Mouse (Mus musculus): ENCODE measurements around the gene Ccl24. TPM values are rescaled to one million over a fixed set of nuclear protein-coding genes. Genes with fewer than 3 reads are reported as not detected.

The Ccl24 gene
- polyA plus RNA-seq, 1 experiment from 2014 or later, result 34.3 TPM

- Histone ChIP-seq H3K27ac (ENCODE audit: low read length) (no peak overlapping the region), H3K4me3 (ENCODE audit: low read length) (no peak overlapping the region), H3K9me3 (ENCODE audit: control insufficient read depth, low read length) (no peaks in the 10 kb centered on the region), H3K4me2 (ENCODE audit: low read depth, low read length) (no peak overlapping the region), H3K4me1 (ENCODE audit: control insufficient read depth, insufficient read depth, low read length) (no peaks in the 10 kb centered on the region), H3K27me3 (replicated peaks; ENCODE audit: control insufficient read depth, insufficient read depth, low read length) (no peaks in the 10 kb centered on the region), H3K36me3 (ENCODE audit: control insufficient read depth, insufficient read depth, low read length) (no peaks in the 10 kb centered on the region), H3K9ac (ENCODE audit: low read depth, low read length) (no peak overlapping the region)
- WGBS, result 76% methylated on average over 3 of the region's 3 CpGs
- ATAC-seq, result no peak
Observed at GRCm38 (mm10) chr5:135551591-135551990, 21.3 kb downstream of the Ccl24 start.

- 33% methylated on average over 3 of the region's 3 CpGs for WGBS
- Histone ChIP-seq H3K4me1 (ENCODE audit: control insufficient read depth, insufficient read depth, low read length) (no peaks in the 10 kb centered on the region), H3K27me3 (replicated peaks; ENCODE audit: control insufficient read depth, insufficient read depth, low read length) (no peaks in the 10 kb centered on the region), H3K9me3 (ENCODE audit: control insufficient read depth, low read length) (no peaks in the 10 kb centered on the region), H3K4me2 (ENCODE audit: low read depth, low read length) (no peak overlapping the region), H3K9ac (ENCODE audit: low read depth, low read length) (no peak overlapping the region), H3K4me3 (ENCODE audit: low read length) (no peak overlapping the region), H3K27ac (ENCODE audit: low read length) (no peak overlapping the region), H3K36me3 (ENCODE audit: control insufficient read depth, insufficient read depth, low read length) (no peaks in the 10 kb centered on the region)
- no peak for ATAC-seq
Observed at GRCm38 (mm10) chr5:135550910-135551309, 21.9 kb downstream of the Ccl24 start.

- Histone ChIP-seq H3K4me3 (ENCODE audit: low read length) (no peak overlapping the region), H3K4me1 (ENCODE audit: control insufficient read depth, insufficient read depth, low read length) (peaks cover 13% of the 10 kb centered on the region), H3K36me3 (ENCODE audit: control insufficient read depth, insufficient read depth, low read length) (no peaks in the 10 kb centered on the region), H3K27ac (ENCODE audit: low read length) (no peak overlapping the region), H3K4me2 (ENCODE audit: low read depth, low read length) (no peak overlapping the region), H3K27me3 (replicated peaks; ENCODE audit: control insufficient read depth, insufficient read depth, low read length) (no peaks in the 10 kb centered on the region), H3K9me3 (ENCODE audit: control insufficient read depth, low read length) (no peaks in the 10 kb centered on the region), H3K9ac (ENCODE audit: low read depth, low read length) (no peak overlapping the region)
- WGBS, result 53% methylated on average over 2 of the region's 2 CpGs
- ATAC-seq, result no peak
Observed at GRCm38 (mm10) chr5:135547990-135548389, 24.9 kb downstream of the Ccl24 start.

DNA sequence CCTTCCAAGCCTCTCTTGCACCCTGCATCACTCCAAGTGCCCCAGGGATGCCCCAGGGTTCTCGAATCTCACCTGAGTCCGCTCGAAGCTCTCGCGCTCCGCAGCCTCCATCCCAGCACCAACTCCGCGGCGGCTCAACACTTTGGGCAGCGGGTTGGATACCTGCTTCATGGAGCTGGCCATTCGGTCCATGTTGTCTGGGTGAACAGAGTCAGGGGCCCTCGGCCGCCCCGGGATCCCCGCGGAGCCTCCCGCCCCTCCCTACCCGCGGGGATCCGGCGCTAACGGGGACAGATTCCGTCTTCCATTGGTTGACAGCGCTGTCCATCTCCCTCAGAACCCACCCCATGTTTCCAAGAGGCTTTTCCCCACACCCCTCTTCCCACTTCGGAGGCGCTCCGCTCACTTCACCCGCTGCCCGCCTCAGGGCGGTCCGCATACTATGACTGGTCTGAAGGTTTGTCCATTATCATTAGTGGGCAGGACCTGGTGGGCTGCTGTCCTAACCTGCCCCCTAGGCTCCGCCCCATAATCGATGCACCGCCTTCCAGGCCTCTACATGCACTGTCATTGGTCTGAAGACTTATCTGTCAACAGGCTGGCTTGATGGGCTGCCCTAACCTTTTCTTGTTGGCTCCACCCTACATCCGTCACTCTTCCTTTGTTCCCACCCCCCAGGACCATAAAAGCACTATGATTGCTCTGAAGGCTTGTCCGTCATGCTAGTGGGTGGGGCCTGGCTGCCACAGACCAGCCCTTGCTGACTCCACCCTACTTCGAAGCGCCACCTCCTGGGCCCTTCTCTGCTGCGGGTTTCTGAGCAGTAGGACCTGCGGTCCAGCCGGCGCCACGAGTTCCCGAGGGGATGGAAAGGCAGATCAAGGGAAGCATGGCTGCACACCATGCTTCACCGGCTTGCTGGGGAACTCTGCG lies 27.7 kb downstream of the Ccl24 start, which contains the start of gene Hip1:
TSS of gene Hip1 (minus strand) at position 256 of the 933 bp plus-strand sequence.
- Histone ChIP-seq H3K4me3 (ENCODE audit: low read length) (peak within 1 kb of the TSS; percentile 70), H3K27ac (ENCODE audit: low read length) (0 out of 2 replicates have a peak within 1 kb of the TSS, but pooled peaks have one; percentile 16), H3K9ac (ENCODE audit: low read depth, low read length) (peak within 1 kb of the TSS; percentile 69), H3K36me3 (ENCODE audit: control insufficient read depth, insufficient read depth, low read length) (no peaks in the 10 kb centered on the region), H3K4me2 (ENCODE audit: low read depth, low read length) (peak within 1 kb of the TSS; percentile 88), H3K27me3 (replicated peaks; ENCODE audit: control insufficient read depth, insufficient read depth, low read length) (no peaks in the 10 kb centered on the region), H3K4me1 (ENCODE audit: control insufficient read depth, insufficient read depth, low read length) (peaks cover 13% of the 10 kb centered on the region), H3K9me3 (ENCODE audit: control insufficient read depth, low read length) (no peaks in the 10 kb centered on the region)
- under 1% methylated on average over 46 of the region's 46 CpGs for WGBS
- ATAC-seq, result peak; percentile 99

DNA sequence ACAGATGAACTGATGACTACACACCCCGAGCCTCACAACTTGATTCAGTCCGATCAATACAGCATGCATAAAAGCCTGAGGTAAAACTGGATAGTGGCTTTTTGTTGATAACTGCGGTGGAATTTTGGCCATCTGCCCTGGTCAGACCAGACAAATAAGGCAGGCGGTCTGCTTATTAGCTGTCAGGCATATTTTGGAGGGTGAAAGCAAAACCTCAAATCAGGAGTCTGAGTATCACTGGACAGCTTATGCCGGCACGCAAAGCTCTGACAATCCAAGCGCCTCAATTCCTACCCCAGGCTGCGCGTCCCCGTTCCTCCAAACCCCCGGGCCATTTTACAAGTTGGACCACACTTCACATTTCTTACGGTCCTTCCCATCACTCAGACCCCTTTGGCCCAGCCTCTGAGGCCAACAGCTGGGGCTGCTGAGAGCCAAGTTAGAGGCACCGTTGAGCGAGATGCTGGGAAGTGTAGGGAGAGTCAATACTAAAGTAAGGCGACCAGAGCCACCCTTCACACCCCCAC lies 28.8 kb downstream of the Ccl24 start:
- Histone ChIP-seq H3K4me2 (ENCODE audit: low read depth, low read length) (peak overlapping the region; percentile 88), H3K36me3 (ENCODE audit: control insufficient read depth, insufficient read depth, low read length) (no peaks in the 10 kb centered on the region), H3K27me3 (replicated peaks; ENCODE audit: control insufficient read depth, insufficient read depth, low read length) (no peaks in the 10 kb centered on the region), H3K9me3 (ENCODE audit: control insufficient read depth, low read length) (no peaks in the 10 kb centered on the region), H3K9ac (ENCODE audit: low read depth, low read length) (peak overlapping the region; percentile 63), H3K4me3 (ENCODE audit: low read length) (peak overlapping the region; percentile 70), H3K4me1 (ENCODE audit: control insufficient read depth, insufficient read depth, low read length) (peaks cover 13% of the 10 kb centered on the region), H3K27ac (ENCODE audit: low read length) (no peak overlapping the region)
- WGBS, result 5% methylated on average over 15 of the region's 15 CpGs
- no peak for ATAC-seq

DNA sequence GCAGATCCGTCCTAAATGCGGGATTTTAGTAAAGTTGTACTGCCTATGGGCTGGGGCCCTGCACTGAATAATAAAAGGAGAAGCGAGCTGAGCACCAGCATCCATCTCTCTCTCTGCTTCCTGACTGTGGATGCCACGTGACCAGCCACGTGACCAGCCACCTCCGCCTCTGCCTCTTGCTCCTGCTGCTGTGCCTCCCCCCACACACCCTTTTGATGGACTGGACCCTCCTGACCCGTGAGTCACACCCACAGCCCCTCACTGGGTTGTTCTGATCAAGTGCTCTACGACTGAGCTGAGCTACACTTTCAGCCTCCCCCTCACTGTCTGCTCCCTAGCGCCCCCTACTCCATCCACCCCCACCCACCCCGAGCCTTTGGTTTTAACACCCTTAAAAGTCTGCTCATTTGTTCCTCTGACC lies 35.0 kb downstream of the Ccl24 start:
- WGBS, result 81% methylated on average over 10 of the region's 10 CpGs
- Histone ChIP-seq H3K9me3 (ENCODE audit: control insufficient read depth, low read length) (no peaks in the 10 kb centered on the region), H3K27ac (ENCODE audit: low read length) (no peak overlapping the region), H3K4me1 (ENCODE audit: control insufficient read depth, insufficient read depth, low read length) (no peaks in the 10 kb centered on the region), H3K4me3 (ENCODE audit: low read length) (no peak overlapping the region), H3K36me3 (ENCODE audit: control insufficient read depth, insufficient read depth, low read length) (no peaks in the 10 kb centered on the region), H3K27me3 (replicated peaks; ENCODE audit: control insufficient read depth, insufficient read depth, low read length) (no peaks in the 10 kb centered on the region), H3K4me2 (ENCODE audit: low read depth, low read length) (no peak overlapping the region), H3K9ac (ENCODE audit: low read depth, low read length) (no peak overlapping the region)
- ATAC-seq, result no peak

GRCm38 (mm10) chr5:135537326-135537725 lies 35.5 kb downstream of the Ccl24 start:
- no peak for ATAC-seq
- H3K4me3 ChIP-seq (ENCODE audit: low read length), result no peak overlapping the region

GRCm38 (mm10) chr5:135535867-135536266 lies 37.0 kb downstream of the Ccl24 start:
- H3K9me3 ChIP-seq (ENCODE audit: control insufficient read depth, low read length), result no peaks in the 10 kb centered on the region
- H3K4me2 ChIP-seq (ENCODE audit: low read depth, low read length), result no peak overlapping the region
- no peaks in the 10 kb centered on the region for H3K27me3 ChIP-seq (replicated peaks; ENCODE audit: control insufficient read depth, insufficient read depth, low read length)
- ATAC-seq, result no peak
- H3K9ac ChIP-seq (ENCODE audit: low read depth, low read length), result no peak overlapping the region
- no peaks in the 10 kb centered on the region for H3K36me3 ChIP-seq (ENCODE audit: control insufficient read depth, insufficient read depth, low read length)
- 0 out of 2 replicates have a peak, but pooled peaks cover 2% of the 10 kb centered on the region for H3K4me1 ChIP-seq (ENCODE audit: control insufficient read depth, insufficient read depth, low read length)
- H3K27ac ChIP-seq (ENCODE audit: low read length), result no peak overlapping the region
- H3K4me3 ChIP-seq (ENCODE audit: low read length), result no peak overlapping the region

More at GRCm38 (mm10) chr5:135537326-135537725, 35.5 kb downstream of the Ccl24 start:
- WGBS, result 67% methylated on average over 4 of the region's 4 CpGs
- Histone ChIP-seq H3K9me3 (ENCODE audit: control insufficient read depth, low read length) (no peaks in the 10 kb centered on the region), H3K27me3 (replicated peaks; ENCODE audit: control insufficient read depth, insufficient read depth, low read length) (no peaks in the 10 kb centered on the region), H3K9ac (ENCODE audit: low read depth, low read length) (no peak overlapping the region), H3K27ac (ENCODE audit: low read length) (no peak overlapping the region), H3K36me3 (ENCODE audit: control insufficient read depth, insufficient read depth, low read length) (no peaks in the 10 kb centered on the region), H3K4me1 (ENCODE audit: control insufficient read depth, insufficient read depth, low read length) (no peaks in the 10 kb centered on the region), H3K4me2 (ENCODE audit: low read depth, low read length) (no peak overlapping the region)

DNA sequence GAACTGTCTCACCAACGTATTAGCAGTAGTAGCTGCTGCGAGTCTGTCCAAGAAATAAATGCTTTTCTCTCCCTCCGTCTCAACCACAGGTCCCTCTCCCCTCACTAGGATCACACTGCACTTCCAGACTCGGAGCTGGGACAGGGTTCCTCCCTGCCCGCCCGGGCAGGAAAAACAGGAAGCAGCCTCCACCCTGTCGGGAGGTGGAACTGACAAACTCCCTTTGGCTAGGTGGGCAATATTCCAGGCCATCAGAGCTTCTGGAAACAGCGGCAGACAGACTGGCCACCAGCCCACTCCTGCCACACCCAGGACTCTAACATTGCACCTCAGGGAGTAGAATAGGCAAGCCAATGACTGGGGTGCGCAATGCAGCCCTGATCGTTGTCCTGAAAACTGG lies 39.4 kb downstream of the Ccl24 start:
- Histone ChIP-seq H3K4me3 (ENCODE audit: low read length) (no peak overlapping the region), H3K27ac (ENCODE audit: low read length) (peak overlapping the region; percentile 1; the same call in 1 of the 2 replicates), H3K9me3 (ENCODE audit: control insufficient read depth, low read length) (no peaks in the 10 kb centered on the region), H3K4me1 (ENCODE audit: control insufficient read depth, insufficient read depth, low read length) (0 out of 2 replicates have a peak, but pooled peaks cover 2% of the 10 kb centered on the region), H3K4me2 (ENCODE audit: low read depth, low read length) (no peak overlapping the region), H3K9ac (ENCODE audit: low read depth, low read length) (no peak overlapping the region), H3K36me3 (ENCODE audit: control insufficient read depth, insufficient read depth, low read length) (no peaks in the 10 kb centered on the region), H3K27me3 (replicated peaks; ENCODE audit: control insufficient read depth, insufficient read depth, low read length) (no peaks in the 10 kb centered on the region)
- 62% methylated on average over 10 of the region's 10 CpGs for WGBS
- ATAC-seq, result no peak

Data from intestine, embryonic 16.5 days (tissue).